Mouse (Mus musculus) heart, adult 2 months (tissue): ENCODE measurements around the gene BC016579. TPM values are rescaled to one million over a fixed set of nuclear protein-coding genes. Genes with fewer than 3 reads are reported as not detected.

Experiments used
- DNase-seq, 2 experiments: peaks; one replicate each; pipeline ENCODE4 v3.0.0; 2021
- H3K27ac ChIP-seq: fragments of 200-600 bp; 2 replicates; pipeline ENCODE4 v1.8.1; 2022
- H3K27me3 ChIP-seq: fragments of 200-500 bp; 2 replicates; pipeline ENCODE4 v1.6.1; 2012; ENCODE audit warnings: mild to moderate bottlenecking, low read length, inconsistent platforms, mixed read lengths; ENCODE audit not compliant: control insufficient read depth, insufficient read depth
- H3K36me3 ChIP-seq: fragments of 200-500 bp; 2 replicates; pipeline ENCODE4 v1.6.1; 2012; ENCODE audit warnings: low read length, inconsistent platforms; ENCODE audit not compliant: control insufficient read depth, insufficient read depth
- H3K4me1 ChIP-seq: fragments of 200-500 bp; 2 replicates; pipeline ENCODE4 v1.6.1; 2011; ENCODE audit warnings: low read length; ENCODE audit not compliant: control insufficient read depth, insufficient read depth
- H3K4me3 ChIP-seq: fragments of 200-600 bp; 2 replicates; pipeline ENCODE4 v1.8.1; 2022
- H3K79me2 ChIP-seq: fragments of 200-500 bp; replicated peaks from 2 replicates; pipeline ENCODE4 v1.6.1; 2012; ENCODE audit warnings: mild to moderate bottlenecking, inconsistent platforms, low read length, moderate library complexity, mixed read lengths; ENCODE audit not compliant: control insufficient read depth, insufficient read depth
- H3K9ac ChIP-seq: fragments of 200-500 bp; 2 replicates; pipeline ENCODE4 v1.6.1; 2012; ENCODE audit warnings: low read depth, mild to moderate bottlenecking, control low read depth, inconsistent platforms, low read length, mixed read lengths
- CTCF ChIP-seq: fragments of 200-600 bp; IDR thresholded peaks from 2 replicates; pipeline ENCODE4 v1.8.1; 2022; ENCODE audit warnings: antibody characterized with exemption, mild to moderate bottlenecking, moderate library complexity
- EP300 ChIP-seq: fragments of 200-500 bp; IDR thresholded peaks from 2 replicates; pipeline ENCODE4 v1.6.1; 2011; ENCODE audit warnings: low read depth, low read length, control low read depth; ENCODE audit not compliant: insufficient read depth
- POLR2A ChIP-seq: fragments of 200-500 bp; IDR thresholded peaks from 2 replicates; pipeline ENCODE4 v1.6.1; 2011; ENCODE audit warnings: mild to moderate bottlenecking, low read depth, low read length, control low read depth; ENCODE audit not compliant: insufficient read depth
- WGBS: fragments of 180-500 bp; shearing (Covaris S2); methylation state at CpG from one replicate; pipeline ENCODE4 v1.1.7; 2018; 5-methylcytosine and 5-hydroxymethylcytosine counted together
- intact Hi-C: fragments of 180-260 bp; cut with DNase I; formaldehyde crosslinking; loops from one replicate; pipeline ENCODE4 v1.15.1; 2025
- polyA plus RNA-seq: library from polyadenylated mRNA; depleted of rRNA; stranded (reverse); fragments of >200 nt; gene quantifications from 2 replicates; pipeline ENCODE4 v1.2.3, GENCODE M21; 2012
- total RNA-seq, 2 experiments: library from RNA; stranded (reverse); gene quantifications; 2 replicates each; pipeline ENCODE4 v1.2.3; 2021

BC016579 gene
- total and polyA plus RNA-seq, 3 experiments = not detected

GRCm38 (mm10) chr16:45635826-45636225 lies 18.0 kb downstream of the BC016579 start:
- intact Hi-C loops = loop anchor here (10.0 kb wide), 1 partner anchor 911 kb away; the partner anchor contains the start of gene Nepro
- 69% methylated on average over 2 of the region's 2 CpGs for WGBS
- no peak overlapping the region for H3K9ac ChIP-seq

DNA sequence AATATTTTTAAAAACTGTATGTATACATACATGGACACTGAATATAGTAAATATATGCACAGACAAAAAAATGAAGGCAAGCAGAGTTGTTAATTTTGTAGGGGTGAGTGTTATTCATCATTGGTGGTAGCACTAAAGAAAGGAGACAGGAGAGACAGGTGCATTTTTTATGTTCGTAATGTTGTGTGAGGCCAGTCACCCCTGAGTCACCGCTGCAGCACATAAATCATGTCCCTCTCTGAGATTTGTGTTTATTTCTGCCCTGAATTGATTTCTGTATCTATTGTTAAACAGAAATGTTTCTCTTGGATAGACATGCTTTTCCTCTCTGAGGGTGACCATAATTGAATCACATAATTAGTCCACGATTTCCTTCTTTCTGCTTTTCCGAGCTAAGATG lies 21.4 kb downstream of the BC016579 start:
- H3K4me1 ChIP-seq = no peaks in the 10 kb centered on the region
- H3K36me3 ChIP-seq = no peaks in the 10 kb centered on the region
- H3K27me3 ChIP-seq = no peaks in the 10 kb centered on the region
- DNase-seq = no peak
- no peaks in the 10 kb centered on the region for H3K79me2 ChIP-seq
- H3K4me3 ChIP-seq = no peak overlapping the region
- intact Hi-C loops = loop anchor here (10.0 kb wide), 1 partner anchor 908 kb away; the partner anchor contains the start of gene Nepro
- WGBS = 68% methylated on average over 4 of the region's 4 CpGs
- no peak overlapping the region for H3K9ac ChIP-seq
- no peak overlapping the region for H3K27ac ChIP-seq
- no peak for TF ChIP-seq CTCF

More at GRCm38 (mm10) chr16:45635826-45636225, 18.0 kb downstream of the BC016579 start:
- DNase-seq = no peak
- no peaks in the 10 kb centered on the region for H3K27me3 ChIP-seq
- H3K36me3 ChIP-seq = no peaks in the 10 kb centered on the region
- H3K4me1 ChIP-seq = no peaks in the 10 kb centered on the region
- TF ChIP-seq CTCF = no peak
- TF ChIP-seq EP300 = no peak
- no peak for TF ChIP-seq POLR2A
- H3K27ac ChIP-seq = no peak overlapping the region
- no peaks in the 10 kb centered on the region for H3K79me2 ChIP-seq
- no peak overlapping the region for H3K4me3 ChIP-seq

DNA sequence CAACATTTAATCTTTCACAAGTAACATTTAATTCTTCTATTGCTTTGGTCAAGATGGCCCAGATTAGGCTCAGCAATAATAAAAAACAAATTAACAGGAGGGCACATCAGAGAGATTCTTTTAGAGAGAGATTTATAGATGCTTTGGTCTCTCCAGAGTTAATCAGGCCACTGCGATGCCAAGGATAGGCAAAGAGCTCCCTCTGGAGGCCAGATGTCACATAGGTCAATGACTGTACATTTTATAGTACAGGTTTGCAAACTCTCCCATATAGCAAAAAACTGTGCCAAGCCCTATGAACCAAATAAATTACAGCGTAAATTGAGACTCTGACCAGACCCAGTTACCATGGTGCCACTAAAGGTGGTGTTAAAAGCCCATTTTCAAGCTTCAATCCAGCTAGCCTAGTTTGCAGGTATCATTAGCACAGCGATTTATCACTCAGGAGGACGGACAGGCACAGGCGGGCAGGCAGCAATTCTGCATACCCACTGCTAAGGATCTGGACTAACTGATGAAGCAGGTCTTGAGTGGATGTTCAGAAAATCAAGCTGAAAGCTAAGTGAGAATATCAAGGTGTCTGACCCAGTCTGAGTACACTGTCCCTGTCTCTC lies 23.4 kb downstream of the BC016579 start:
- WGBS = 54% methylated on average over 5 of the region's 5 CpGs
- H3K79me2 ChIP-seq = no peaks in the 10 kb centered on the region
- peak; percentile 45 to 61 for DNase-seq
- H3K27me3 ChIP-seq = no peaks in the 10 kb centered on the region
- no peak overlapping the region for H3K9ac ChIP-seq
- no peak overlapping the region for H3K4me3 ChIP-seq
- H3K36me3 ChIP-seq = no peaks in the 10 kb centered on the region
- intact Hi-C loops = loop anchor here (1.0 to 10.0 kb wide), 2 partner anchors 434 to 906 kb away; partner anchors contain the start of gene Nepro
- TF ChIP-seq POLR2A (no peak), CTCF (peak; percentile 96), EP300 (0 out of 2 replicates have a peak, but pooled peaks have one; percentile 27)
- no peak overlapping the region for H3K27ac ChIP-seq
- no peaks in the 10 kb centered on the region for H3K4me1 ChIP-seq

DNA sequence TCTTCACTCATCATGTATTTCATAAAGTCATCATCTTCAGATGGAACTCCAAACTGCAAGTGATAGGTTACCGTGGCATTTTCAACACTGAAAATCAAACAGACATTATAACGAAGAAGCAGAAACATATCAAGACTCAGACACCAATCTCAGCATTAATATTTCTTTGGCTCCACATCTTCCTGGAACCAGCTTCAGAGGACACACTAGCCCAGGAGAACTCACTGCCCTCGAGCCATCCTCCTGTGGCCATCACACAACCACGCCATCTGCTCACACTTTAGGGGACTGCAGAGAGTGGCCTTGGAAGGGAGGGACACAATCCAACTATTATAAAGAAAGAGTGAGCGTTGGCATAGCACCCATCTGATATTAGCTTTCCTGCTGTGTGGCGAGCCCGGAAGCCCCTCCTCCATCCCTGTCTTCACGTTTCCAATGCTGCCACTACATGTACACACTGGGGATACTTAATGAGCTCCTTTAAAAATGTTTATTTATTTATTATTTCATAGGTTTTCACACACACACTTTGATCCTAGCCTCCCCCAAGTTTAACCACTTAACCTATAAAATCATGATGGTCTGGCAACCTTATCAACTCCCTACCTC lies 24.3 kb downstream of the BC016579 start:
- Histone ChIP-seq H3K79me2 (no peaks in the 10 kb centered on the region), H3K9ac (no peak overlapping the region), H3K27ac (no peak overlapping the region), H3K4me1 (no peaks in the 10 kb centered on the region), H3K4me3 (no peak overlapping the region), H3K36me3 (no peaks in the 10 kb centered on the region), H3K27me3 (no peaks in the 10 kb centered on the region)
- no peak for TF ChIP-seq POLR2A
- no peak for TF ChIP-seq EP300
- intact Hi-C loops = loop anchor here (1.0 to 10.0 kb wide), 2 partner anchors 433 to 905 kb away; partner anchors contain the start of gene Nepro
- 46% methylated on average over 8 of the region's 8 CpGs for WGBS
- DNase-seq = no peak

- Histone ChIP-seq H3K27me3 (no peaks in the 10 kb centered on the region), H3K36me3 (no peaks in the 10 kb centered on the region), H3K4me1 (no peaks in the 10 kb centered on the region), H3K9ac (no peak overlapping the region), H3K4me3 (no peak overlapping the region), H3K27ac (no peak overlapping the region), H3K79me2 (no peaks in the 10 kb centered on the region)
- 85% methylated on average over 2 of the region's 2 CpGs for WGBS
- intact Hi-C loops = no loop called here
- DNase-seq = no peak
- TF ChIP-seq POLR2A = no peak
- TF ChIP-seq EP300 = no peak
These were observed 28.5 kb downstream of the BC016579 start for GRCm38 (mm10) chr16:45625342-45625741.

GRCm38 (mm10) chr16:45624791-45625190 lies 29.1 kb downstream of the BC016579 start:
- TF ChIP-seq POLR2A (no peak), CTCF (no peak), EP300 (no peak)
- Histone ChIP-seq H3K27ac (no peak overlapping the region), H3K9ac (no peak overlapping the region), H3K79me2 (no peaks in the 10 kb centered on the region), H3K4me1 (no peaks in the 10 kb centered on the region), H3K36me3 (no peaks in the 10 kb centered on the region), H3K4me3 (no peak overlapping the region), H3K27me3 (no peaks in the 10 kb centered on the region)
- WGBS = 64% methylated on average over 2 of the region's 2 CpGs
- intact Hi-C loops = no loop called here
- no peak for DNase-seq
